Mouse (Mus musculus) adrenal gland, adult (tissue): ENCODE results near the gene Tanc1.
"Not testable (repeated sequence)": the region's sequence is repeated elsewhere in the genome, so short reads cannot be mapped to it uniquely, and the experiment has no call there.

Experiments used
- DNase-seq, 2 experiments: peaks; one replicate each; pipeline ENCODE4 v3.0.0; 2022 to 2023; ENCODE audit warnings: low spot score in 1 of 2; ENCODE audit not compliant: inconsistent age in 2 of 2

Tanc1 gene

GRCm38 (mm10) chr2:59611831-59612732 lies at the start of gene Tanc1:
Gene Tanc1 (plus strand): TSS chr2:59612042.
- peak; percentile 94 to 97 for DNase-seq

- no peak for DNase-seq
Observed at GRCm38 (mm10) chr2:59562215-59562614, 49.6 kb upstream of the Tanc1 start.

- DNase-seq: peak in 1 of 2 experiments; percentile 22
Observed at GRCm38 (mm10) chr2:59562696-59563095, 49.1 kb upstream of the Tanc1 start.

GRCm38 (mm10) chr2:59564029-59564611 lies 47.7 kb upstream of the Tanc1 start:
- DNase-seq: not testable (repeated sequence)

- no peak for DNase-seq
Observed at GRCm38 (mm10) chr2:59564947-59565346, 46.9 kb upstream of the Tanc1 start.

- no peak for DNase-seq
Observed at GRCm38 (mm10) chr2:59580939-59581338, 30.9 kb upstream of the Tanc1 start.

- DNase-seq: no peak
Observed at GRCm38 (mm10) chr2:59583961-59584360, 27.9 kb upstream of the Tanc1 start.

GRCm38 (mm10) chr2:59587387-59588095 lies 24.3 kb upstream of the Tanc1 start:
- no peak for DNase-seq

GRCm38 (mm10) chr2:59588096-59588405 lies 23.8 kb upstream of the Tanc1 start:
- DNase-seq: no peak

- DNase-seq: no peak
Observed at GRCm38 (mm10) chr2:59593341-59593902, 18.4 kb upstream of the Tanc1 start.

- peak in 1 of 2 experiments; percentile 66 for DNase-seq
Observed at GRCm38 (mm10) chr2:59594095-59594494, 17.7 kb upstream of the Tanc1 start.

GRCm38 (mm10) chr2:59596545-59596944 lies 15.3 kb upstream of the Tanc1 start:
- no peak for DNase-seq

GRCm38 (mm10) chr2:59598286-59598685 lies 13.6 kb upstream of the Tanc1 start:
- no peak for DNase-seq

- DNase-seq: no peak
Observed at GRCm38 (mm10) chr2:59598894-59599293, 12.9 kb upstream of the Tanc1 start.

GRCm38 (mm10) chr2:59599338-59600111 lies 12.3 kb upstream of the Tanc1 start:
- DNase-seq: peak in 1 of 2 experiments; percentile 14

GRCm38 (mm10) chr2:59600123-59600840 lies 11.6 kb upstream of the Tanc1 start:
- peak; percentile 36 to 83 for DNase-seq

- no peak for DNase-seq
Observed at GRCm38 (mm10) chr2:59600980-59601379, 10.9 kb upstream of the Tanc1 start.

- no peak for DNase-seq
Observed at GRCm38 (mm10) chr2:59601452-59601851, 10.4 kb upstream of the Tanc1 start.

GRCm38 (mm10) chr2:59608958-59609357 lies 2.9 kb upstream of the Tanc1 start:
- no peak for DNase-seq

- DNase-seq: no peak
Observed at GRCm38 (mm10) chr2:59611216-59611810, 529 bp upstream of the Tanc1 start.
